Mouse (Mus musculus) T-helper 2 cell (primary cell): ENCODE data around the gene Lsm2.

Experiments used
- in situ Hi-C: fragments of 300-600 bp; cut with MboI, MseI; formaldehyde crosslinking; loops from one replicate; pipeline ENCODE4 v1.15.1; 2025; ENCODE audit warnings: high pct_unique_total_duplicates

Gene Lsm2

DNA sequence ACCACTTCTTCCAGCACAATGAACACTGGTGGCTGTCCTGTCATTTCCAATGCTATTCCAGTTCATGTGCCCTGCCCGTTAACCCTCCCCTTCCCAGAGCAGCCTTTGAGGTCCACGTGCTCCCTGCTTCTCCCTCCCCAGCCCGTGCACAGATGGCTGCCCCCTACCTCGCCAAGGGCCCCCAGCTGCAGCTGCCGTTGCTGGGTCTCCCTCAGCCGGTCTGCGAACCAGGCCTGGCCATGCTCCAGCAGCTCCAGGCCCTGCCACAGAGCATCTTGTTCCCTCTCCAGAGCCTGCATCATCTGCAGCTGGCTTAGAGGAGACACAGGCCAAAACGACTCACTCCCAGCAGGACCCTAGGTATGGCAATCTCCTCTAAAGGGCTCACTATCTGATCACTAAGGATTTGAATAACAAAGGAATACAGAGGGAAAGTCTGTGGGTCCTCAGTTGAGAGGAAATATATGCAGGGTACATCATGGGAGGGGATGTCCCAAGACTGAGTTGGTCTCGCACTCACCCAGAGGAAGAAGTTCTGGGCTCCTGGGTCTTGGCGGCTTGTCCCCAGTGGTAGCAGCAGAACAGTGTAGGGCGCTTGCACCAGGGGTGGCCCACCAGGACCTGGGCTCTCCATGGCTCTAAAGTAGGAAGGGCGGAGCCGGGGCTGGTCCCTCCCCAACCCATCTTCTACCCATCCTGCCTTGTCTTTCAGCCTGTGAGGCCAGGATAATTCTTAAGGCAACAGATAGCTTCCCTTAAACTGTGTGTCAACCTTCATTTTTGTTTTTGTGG lies 45.8 kb downstream of the Lsm2 start, which contains the start of gene Sapcd1:
Gene Sapcd1, minus strand, starts transcription at position 740 of the 792 bp plus-strand sequence.
- in situ Hi-C loops = no loop called here

DNA sequence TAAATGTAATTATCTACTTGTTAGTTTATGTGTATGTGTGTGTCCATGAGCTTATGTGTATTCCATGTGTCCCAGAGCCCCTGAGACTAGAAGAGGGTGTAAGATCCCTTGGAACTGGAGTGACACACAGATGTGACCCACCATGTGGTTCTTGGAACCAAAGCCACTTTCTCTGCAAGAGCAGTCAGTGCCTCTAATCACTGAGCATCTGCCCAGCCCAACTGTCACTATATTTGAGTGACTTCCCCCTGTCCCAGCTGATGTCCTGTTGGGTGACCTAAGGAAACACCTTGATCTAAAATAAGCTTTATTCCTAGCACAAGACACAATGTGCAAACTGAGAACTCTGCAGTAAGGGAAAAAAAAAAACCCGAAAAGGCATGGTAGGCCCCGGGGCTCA lies 46.7 kb downstream of the Lsm2 start:
- in situ Hi-C loops = no loop called here

DNA sequence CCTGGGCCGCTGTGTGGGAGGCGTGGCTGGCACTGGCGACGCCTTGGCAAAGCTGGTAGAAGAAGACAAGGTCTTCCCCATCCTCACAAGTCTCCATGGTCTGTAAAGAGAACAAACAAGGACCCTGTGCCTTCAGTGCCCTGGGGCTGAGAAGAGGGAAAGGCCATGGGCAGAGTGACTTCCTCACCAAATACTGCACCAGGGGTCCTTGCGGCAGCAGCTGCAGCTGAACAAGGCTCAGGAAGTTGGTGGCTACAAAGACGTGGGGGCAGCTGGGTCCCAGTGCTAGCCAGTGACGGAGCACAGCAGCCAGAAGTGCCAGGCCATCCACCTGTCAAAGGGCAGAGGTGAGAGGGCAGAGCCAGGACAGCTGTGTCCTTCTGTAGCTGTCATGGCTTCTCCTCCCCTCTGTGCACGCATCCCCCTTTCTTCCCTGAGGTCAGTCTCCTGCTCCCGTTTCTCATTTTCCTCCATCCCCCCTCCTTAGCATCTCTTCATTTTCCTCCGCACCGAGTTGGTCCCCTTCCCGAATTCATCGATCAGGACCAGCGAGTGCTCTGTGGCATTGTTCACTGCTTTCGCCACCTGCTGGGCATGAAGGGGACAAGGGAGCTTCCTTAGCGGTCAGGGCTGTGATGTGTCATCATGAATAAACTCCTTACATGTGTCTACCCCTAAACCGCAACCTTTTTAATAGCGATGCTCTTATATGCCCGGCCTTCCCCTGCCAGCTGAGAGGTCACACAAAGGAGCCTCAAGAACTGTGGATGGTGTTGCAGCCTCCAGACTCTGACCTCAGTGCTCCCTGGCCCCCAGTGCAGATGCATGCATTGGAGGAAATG lies 48.2 kb downstream of the Lsm2 start:
- in situ Hi-C loops = loop anchor here (5.0 kb wide), 1 partner anchor 72 kb away; no protein-coding TSS in a partner anchor

DNA sequence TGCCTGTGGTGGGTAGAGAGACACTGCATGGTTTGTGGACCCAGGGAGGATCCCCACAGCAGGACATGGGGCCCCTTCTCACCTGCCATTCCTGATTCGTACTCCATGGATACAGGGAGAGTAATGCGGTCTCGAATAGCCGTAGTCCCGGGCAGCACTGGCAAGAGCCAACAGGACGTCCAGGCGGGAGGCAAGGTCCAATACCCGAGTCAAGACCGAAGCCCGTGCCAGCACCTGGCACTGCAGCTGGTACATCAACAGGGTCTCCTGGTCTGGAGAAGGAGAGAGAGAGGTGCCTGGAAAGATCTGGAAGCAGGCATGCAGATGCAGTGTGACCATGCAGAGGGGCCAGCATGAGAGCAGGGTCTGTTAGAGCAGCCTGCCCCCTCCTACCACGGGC lies 49.6 kb downstream of the Lsm2 start:
- in situ Hi-C loops = loop anchor here (5.0 kb wide), 1 partner anchor 71 kb away; no protein-coding TSS in a partner anchor

DNA sequence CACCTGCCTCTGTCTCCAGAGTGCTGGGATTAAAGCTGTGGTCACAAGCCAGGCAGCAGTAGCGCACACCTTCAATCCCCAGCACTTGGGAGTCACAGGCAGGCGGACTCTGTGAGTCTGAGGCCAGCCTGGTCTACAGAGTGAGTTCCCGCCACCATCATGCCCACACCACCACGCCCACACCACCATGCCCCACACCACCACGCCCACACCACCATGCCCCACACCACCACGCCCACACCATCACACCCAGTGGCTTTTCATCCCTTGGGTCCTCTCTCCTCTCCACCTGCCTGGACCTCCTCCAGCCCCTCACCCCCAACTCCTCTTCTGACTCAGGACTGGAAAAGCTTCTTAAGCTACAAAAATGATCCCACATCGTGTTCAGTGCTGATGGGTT lies 50.2 kb downstream of the Lsm2 start:
- in situ Hi-C loops = loop anchor here (5.0 kb wide), 1 partner anchor 70 kb away; no protein-coding TSS in a partner anchor

DNA sequence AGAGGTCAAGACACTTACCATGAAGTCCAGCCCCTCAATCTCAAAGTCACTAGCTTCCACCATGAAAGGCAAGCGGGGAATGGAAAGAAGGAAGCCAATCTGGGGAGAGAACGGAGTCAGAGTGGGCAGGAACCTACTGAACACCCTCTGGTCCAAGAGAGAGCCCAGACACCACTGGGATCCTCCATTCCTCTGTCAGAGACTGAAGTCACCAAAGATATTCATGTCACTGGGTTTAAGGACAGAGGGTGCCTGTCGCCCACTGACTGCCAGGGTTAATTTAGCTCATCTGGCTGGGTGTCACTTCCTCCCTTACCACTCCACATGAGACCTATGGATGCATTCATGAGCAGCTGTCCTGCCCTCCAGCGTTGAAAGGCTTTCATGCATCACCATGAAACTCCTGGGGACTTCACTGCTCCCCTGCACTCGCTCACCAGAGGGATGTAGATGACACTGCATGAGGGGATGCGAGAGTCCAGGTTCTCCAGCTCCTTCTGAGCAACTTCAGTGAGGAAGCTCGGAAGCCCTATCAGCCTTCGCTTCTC lies 50.7 kb downstream of the Lsm2 start:
- in situ Hi-C loops = loop anchor here (5.0 kb wide), 1 partner anchor 70 kb away; no protein-coding TSS in a partner anchor

DNA sequence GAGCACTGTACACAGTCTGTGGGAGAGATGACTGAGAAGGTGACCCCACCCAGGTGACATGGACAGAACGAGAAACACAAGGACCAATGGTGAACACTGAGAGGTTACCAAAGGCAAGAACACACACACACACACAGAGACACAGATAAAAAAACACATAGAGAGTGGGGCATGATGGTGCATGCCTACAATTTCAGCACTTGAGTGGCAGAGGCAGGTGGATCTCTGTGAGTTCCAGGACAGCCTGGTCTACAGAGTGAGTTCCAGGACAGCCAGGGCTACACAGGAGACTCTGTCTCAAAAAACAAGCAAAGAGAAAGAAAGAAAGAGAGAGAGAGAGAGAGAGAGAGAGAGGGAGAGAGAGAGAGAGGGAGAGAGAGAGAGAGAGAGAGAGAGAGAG lies 52.0 kb downstream of the Lsm2 start:
- in situ Hi-C loops = loop anchor here (5.0 kb wide), 1 partner anchor 69 kb away; no protein-coding TSS in a partner anchor

DNA sequence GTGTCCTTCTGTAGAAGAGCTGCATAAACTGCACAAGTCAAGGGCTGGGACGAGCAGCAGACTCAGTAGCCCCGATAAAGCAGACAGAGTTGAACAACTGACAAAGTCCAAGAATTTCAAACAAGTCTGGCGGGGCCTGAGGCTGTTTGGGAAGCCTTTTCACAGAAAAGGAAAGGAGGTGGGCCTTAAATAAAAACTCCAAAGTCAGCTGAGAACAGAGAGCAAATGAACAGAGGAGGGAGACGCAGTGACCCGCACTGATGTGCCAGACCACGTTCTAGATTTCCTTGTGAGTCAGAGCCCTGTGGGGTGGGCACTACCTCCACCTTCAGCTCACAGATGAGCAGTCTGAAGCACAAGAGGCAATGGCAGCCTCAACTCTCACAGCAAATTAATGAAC lies 53.2 kb downstream of the Lsm2 start:
- in situ Hi-C loops = loop anchor here (5.0 kb wide), 1 partner anchor 67 kb away; no protein-coding TSS in a partner anchor
